Mouse (Mus musculus): ENCODE measurements around the gene 4933402D24Rik. TPM values are rescaled to one million over a fixed set of nuclear protein-coding genes. Genes with fewer than 3 reads are reported as not detected.
A peak's percentile ranks its signal among the peaks of the same experiment; 100 is the strongest.

Gene 4933402D24Rik
- polyA plus RNA-seq (2016; fragmentation: Nextera tagmentation; extraction: Ambion mirVana) = 0.12 and 0.27 TPM in 2 replicates

DNA sequence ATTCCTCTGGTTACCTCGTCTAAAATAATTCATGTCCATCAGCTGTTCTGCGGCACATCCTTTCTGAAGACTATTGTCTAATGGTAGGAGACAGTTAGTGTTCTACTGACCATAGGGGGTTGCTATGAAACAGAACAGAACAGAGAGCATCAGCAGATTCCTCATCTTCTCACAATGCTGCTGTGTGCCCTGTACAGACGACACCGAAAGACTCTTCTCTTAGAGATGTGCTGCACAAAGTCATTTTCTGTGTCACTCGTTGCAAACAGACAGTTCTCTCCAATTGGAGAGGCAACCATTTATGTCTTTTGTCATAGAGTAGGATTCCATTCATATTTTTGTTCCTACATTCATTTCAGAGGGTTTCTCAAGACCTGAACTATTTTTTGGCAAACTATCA is at the start of gene 4933402D24Rik:
4933402D24Rik (minus strand) TSS at position 101 of the 400 bp plus-strand sequence.
- Histone ChIP-seq H3K27ac (replicated peaks) (no peak within 1 kb of the TSS), H3K4me3 (no peak within 1 kb of the TSS)

DNA sequence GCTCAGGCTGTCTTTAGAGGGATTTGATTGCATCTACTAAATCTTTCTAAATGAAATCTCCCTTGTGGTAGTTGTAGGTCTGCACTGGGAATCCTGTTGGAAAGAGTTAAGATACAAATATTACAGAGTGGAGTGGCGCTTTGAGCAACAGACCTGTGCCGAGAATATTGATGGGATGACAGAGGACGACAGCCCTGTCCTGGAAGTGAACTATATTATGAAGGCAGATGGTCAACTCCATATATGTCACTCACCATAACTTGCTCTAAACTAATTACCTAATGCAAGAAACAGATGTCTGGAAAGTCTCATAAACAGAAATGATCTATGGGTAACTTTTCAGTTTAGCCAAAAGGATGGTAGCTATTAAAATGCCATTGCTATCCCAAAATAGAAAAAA is 39.5 kb upstream of the 4933402D24Rik start:
- no peak for DNase-seq (ENCODE audit: low spot score)
- no peak overlapping the region for H3K4me3 ChIP-seq
- 88% methylated on average over 3 of the region's 3 CpGs for WGBS
- H3K4me1 ChIP-seq = no peaks in the 10 kb centered on the region
- no peaks in the 10 kb centered on the region for H3K36me3 ChIP-seq
- no peak overlapping the region for H3K27ac ChIP-seq (replicated peaks)
- H3K27me3 ChIP-seq (ENCODE audit: low read depth, poor library complexity, severe bottlenecking) = no peaks in the 10 kb centered on the region
- H3K9me3 ChIP-seq (replicated peaks) = no peaks in the 10 kb centered on the region

More for the DNA sequence above, at the start of gene 4933402D24Rik:
- no peak for DNase-seq (ENCODE audit: low spot score)
- WGBS = 88% methylated on average over 5 of the region's 5 CpGs
- no peaks in the 10 kb centered on the region for H3K36me3 ChIP-seq
- H3K4me1 ChIP-seq = peaks cover 29% of the 10 kb centered on the region
- H3K9me3 ChIP-seq (replicated peaks) = no peaks in the 10 kb centered on the region; the same call in 1 of the 2 replicates
- no peaks in the 10 kb centered on the region for H3K27me3 ChIP-seq (ENCODE audit: low read depth, poor library complexity, severe bottlenecking)

- Histone ChIP-seq H3K27ac (replicated peaks) (no peak overlapping the region), H3K36me3 (no peaks in the 10 kb centered on the region), H3K9me3 (replicated peaks) (no peaks in the 10 kb centered on the region), H3K27me3 (ENCODE audit: low read depth, poor library complexity, severe bottlenecking) (no peaks in the 10 kb centered on the region), H3K4me1 (no peaks in the 10 kb centered on the region), H3K4me3 (no peak overlapping the region)
- DNase-seq (ENCODE audit: low spot score) = no peak
Measured at GRCm38 (mm10) chr1:63805095-63805494, 36.0 kb upstream of the 4933402D24Rik start.

- Histone ChIP-seq H3K27me3 (ENCODE audit: low read depth, poor library complexity, severe bottlenecking) (no peaks in the 10 kb centered on the region), H3K9me3 (replicated peaks) (no peaks in the 10 kb centered on the region), H3K36me3 (no peaks in the 10 kb centered on the region), H3K4me1 (no peaks in the 10 kb centered on the region), H3K27ac (replicated peaks) (no peak overlapping the region), H3K4me3 (no peak overlapping the region)
- DNase-seq (ENCODE audit: low spot score) = no peak
Measured at GRCm38 (mm10) chr1:63794326-63794725, 25.3 kb upstream of the 4933402D24Rik start.

DNA sequence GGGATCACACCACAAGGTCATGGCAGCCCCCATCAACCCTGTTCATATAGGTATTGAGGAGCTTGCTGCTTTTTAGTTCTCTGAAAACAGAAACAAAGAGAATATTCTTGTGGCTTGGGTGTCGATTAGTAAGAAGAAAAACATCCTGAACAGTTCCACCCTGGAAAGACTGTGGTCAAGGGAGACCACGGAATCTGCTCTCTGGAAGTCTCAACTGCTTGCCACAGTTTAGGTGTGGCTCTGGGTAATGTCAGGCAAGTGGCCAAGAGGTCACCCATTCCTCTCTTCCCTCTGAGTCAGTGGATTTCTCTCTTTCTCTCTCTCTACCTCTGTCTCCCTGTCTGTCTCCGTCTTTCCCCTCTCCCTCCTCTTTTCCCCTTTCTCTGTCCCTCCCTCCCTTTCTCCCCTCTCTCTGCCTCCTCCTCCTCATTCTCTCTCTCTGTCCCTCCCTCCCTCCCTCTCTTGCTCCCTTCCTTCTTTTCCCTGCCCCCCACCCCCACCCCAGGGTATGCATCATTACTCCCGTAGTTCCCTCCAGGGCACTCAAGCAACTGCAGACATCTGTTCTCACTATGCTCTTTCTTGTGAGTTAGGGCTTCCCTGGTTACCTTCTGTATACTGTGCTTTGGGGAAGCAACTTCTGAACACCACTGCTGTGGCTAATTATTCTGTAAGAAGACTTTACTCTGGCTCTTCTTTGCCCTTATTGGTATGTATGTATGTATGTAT is 8.0 kb upstream of the 4933402D24Rik start:
- H3K4me1 ChIP-seq = no peaks in the 10 kb centered on the region
- no peaks in the 10 kb centered on the region for H3K9me3 ChIP-seq (replicated peaks)
- no peak overlapping the region for H3K4me3 ChIP-seq
- no peak overlapping the region for H3K27ac ChIP-seq (replicated peaks)
- no peaks in the 10 kb centered on the region for H3K36me3 ChIP-seq
- DNase-seq (ENCODE audit: low spot score) = no peak
- no peaks in the 10 kb centered on the region for H3K27me3 ChIP-seq (ENCODE audit: low read depth, poor library complexity, severe bottlenecking)
- WGBS = 70% methylated on average over 4 of the region's 4 CpGs

DNA sequence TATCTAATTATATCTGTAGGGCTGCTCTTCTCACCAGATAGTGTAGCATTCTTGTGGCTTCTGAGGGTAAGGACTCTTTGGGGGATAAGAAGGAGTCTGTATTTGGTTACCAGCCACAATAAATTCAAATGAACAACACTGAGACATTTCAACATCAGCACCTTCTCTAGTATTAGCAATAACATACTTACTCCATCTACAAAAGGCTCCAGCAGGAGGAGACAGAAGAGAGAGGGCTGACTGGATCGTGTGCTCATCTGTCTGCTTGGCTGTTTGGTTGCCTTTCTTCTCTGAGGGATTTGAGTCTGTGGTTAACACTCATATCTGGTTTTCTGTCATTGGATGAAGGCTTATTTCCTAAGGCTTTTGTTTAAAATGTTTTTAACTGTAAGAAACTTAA is 7.3 kb upstream of the 4933402D24Rik start:
- no peak for DNase-seq (ENCODE audit: low spot score)
- Histone ChIP-seq H3K9me3 (replicated peaks) (no peaks in the 10 kb centered on the region; the same call in 1 of the 2 replicates), H3K27me3 (ENCODE audit: low read depth, poor library complexity, severe bottlenecking) (no peaks in the 10 kb centered on the region), H3K4me3 (no peak overlapping the region), H3K27ac (replicated peaks) (no peak overlapping the region), H3K4me1 (no peaks in the 10 kb centered on the region), H3K36me3 (no peaks in the 10 kb centered on the region)
- WGBS = 61% methylated on average over 1 of the region's 1 CpGs

- H3K27ac ChIP-seq (replicated peaks) = no peak overlapping the region
- H3K36me3 ChIP-seq = no peaks in the 10 kb centered on the region
- no peaks in the 10 kb centered on the region for H3K27me3 ChIP-seq (ENCODE audit: low read depth, poor library complexity, severe bottlenecking)
- H3K4me1 ChIP-seq = peaks cover 20% of the 10 kb centered on the region
- no peak for DNase-seq (ENCODE audit: low spot score)
- H3K4me3 ChIP-seq = no peak overlapping the region
- H3K9me3 ChIP-seq (replicated peaks) = no peaks in the 10 kb centered on the region; the same call in 1 of the 2 replicates
- 92% methylated on average over 7 of the region's 7 CpGs for WGBS
Measured at GRCm38 (mm10) chr1:63770309-63770708, 1.2 kb upstream of the 4933402D24Rik start.

GRCm38 (mm10) chr1:63768112-63768511 is 955 bp downstream of the 4933402D24Rik start:
- H3K27me3 ChIP-seq (ENCODE audit: low read depth, poor library complexity, severe bottlenecking) = no peaks in the 10 kb centered on the region
- H3K9me3 ChIP-seq (replicated peaks) = no peaks in the 10 kb centered on the region; the same call in 1 of the 2 replicates
- 73% methylated on average over 8 of the region's 8 CpGs for WGBS
- no peak overlapping the region for H3K27ac ChIP-seq (replicated peaks)
- no peaks in the 10 kb centered on the region for H3K36me3 ChIP-seq
- no peak overlapping the region for H3K4me3 ChIP-seq
- peaks cover 39% of the 10 kb centered on the region for H3K4me1 ChIP-seq
- DNase-seq (ENCODE audit: low spot score) = no peak

DNA sequence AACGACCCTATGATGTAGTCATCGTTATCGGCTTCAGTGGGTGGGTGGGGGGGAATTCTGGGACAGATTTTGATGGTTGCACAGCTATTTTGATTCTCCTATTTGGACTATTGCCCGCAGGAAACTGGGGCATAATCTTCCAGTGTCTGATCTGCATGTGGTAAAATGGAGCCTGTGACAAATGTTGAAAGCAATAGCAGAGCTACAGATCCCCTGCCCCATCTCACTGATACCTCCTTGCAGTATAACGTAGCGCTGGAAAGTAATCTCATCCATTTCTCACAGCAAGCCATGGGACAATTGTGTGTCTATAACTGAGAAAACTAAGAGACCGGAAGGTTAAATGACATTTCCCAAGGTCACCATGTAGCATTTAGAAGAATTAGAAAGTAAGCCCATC is 4.7 kb downstream of the 4933402D24Rik start:
- 86% methylated on average over 7 of the region's 7 CpGs for WGBS
- no peak for DNase-seq (ENCODE audit: low spot score)
- H3K27ac ChIP-seq (replicated peaks) = peak overlapping the region; percentile 80
- H3K4me3 ChIP-seq = no peak overlapping the region
- no peaks in the 10 kb centered on the region for H3K36me3 ChIP-seq
- no peaks in the 10 kb centered on the region for H3K9me3 ChIP-seq (replicated peaks)
- no peaks in the 10 kb centered on the region for H3K27me3 ChIP-seq (ENCODE audit: low read depth, poor library complexity, severe bottlenecking)
- peaks cover 46% of the 10 kb centered on the region for H3K4me1 ChIP-seq

DNA sequence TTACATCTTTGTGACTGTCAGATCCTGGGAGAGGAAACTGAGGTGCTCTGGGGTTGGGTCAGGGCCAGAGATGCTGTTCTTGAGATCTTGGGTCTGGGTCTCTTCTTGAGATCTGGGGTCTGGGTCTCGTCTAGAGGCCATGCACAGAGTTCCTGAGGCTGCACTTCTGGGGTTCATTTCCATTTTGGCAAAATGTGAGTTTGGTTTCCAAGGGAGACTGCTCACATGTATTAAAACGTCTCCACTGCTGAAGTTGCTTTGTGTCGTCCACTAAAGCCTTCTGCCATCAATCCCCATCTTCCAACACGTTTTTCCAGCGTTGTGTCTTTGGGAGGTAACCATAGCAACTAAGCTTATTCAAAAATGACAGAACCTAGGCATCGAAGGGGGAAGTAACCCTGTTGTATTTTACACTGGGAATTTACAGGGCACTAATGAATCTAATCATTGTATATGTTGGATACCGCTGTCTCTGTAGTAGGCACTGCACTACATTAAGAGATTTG is 5.1 kb downstream of the 4933402D24Rik start:
- Histone ChIP-seq H3K27me3 (ENCODE audit: low read depth, poor library complexity, severe bottlenecking) (no peaks in the 10 kb centered on the region), H3K4me1 (peaks cover 44% of the 10 kb centered on the region), H3K36me3 (no peaks in the 10 kb centered on the region), H3K27ac (replicated peaks) (peak overlapping the region; percentile 80), H3K4me3 (no peak overlapping the region), H3K9me3 (replicated peaks) (no peaks in the 10 kb centered on the region)
- peak; percentile 27 for DNase-seq (ENCODE audit: low spot score)
- 30% methylated on average over 7 of the region's 7 CpGs for WGBS

DNA sequence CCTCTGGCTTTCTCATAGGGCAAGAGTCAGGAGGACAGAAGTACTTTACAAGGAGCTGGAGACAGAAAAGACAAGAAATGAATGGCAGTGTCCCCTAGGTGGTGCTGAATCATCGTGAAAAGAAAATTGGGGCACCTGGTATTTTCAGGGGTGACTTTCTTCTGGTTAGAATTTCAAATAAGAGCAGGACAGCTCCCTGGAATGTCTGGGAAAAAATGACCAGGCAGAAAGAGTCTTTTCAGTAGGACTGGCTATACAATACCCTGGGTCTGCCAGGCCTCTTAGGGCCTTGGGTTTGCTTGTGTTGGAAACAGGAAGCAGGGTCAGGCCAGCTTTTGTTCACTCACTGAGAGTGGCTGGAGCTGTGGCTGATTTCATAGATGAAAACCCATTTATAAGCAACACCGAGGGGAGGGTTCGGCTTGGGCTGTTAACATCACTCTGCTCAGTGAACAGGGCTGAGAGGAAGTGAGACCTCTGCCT is 5.8 kb downstream of the 4933402D24Rik start:
- H3K27me3 ChIP-seq (ENCODE audit: low read depth, poor library complexity, severe bottlenecking) = no peaks in the 10 kb centered on the region
- H3K36me3 ChIP-seq = no peaks in the 10 kb centered on the region
- peak; percentile 50 for DNase-seq (ENCODE audit: low spot score)
- H3K4me1 ChIP-seq = peaks cover 42% of the 10 kb centered on the region
- WGBS = 33% methylated on average over 3 of the region's 3 CpGs
- no peak overlapping the region for H3K4me3 ChIP-seq
- no peaks in the 10 kb centered on the region for H3K9me3 ChIP-seq (replicated peaks)
- H3K27ac ChIP-seq (replicated peaks) = peak overlapping the region; percentile 80

DNA sequence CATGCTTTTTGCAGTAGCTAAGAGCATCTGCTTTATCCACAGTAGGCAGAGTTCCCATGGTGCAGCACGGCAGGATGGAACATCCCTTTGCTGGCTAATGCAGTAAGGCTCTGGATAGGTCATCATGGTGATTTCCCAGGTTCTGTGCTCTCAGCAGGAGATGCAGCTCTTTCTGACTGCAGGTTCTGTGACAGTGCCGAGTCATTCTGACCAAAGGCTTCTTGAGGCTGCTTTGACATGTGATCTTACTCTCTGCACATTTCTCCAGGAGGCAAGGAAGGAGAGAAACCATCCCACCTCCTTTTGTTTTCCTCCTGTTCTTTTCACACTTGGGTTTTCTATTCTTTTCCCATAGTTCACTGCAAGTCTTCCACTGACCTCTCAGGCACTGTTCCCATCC is 13.1 kb downstream of the 4933402D24Rik start:
- Histone ChIP-seq H3K4me3 (no peak overlapping the region), H3K4me1 (peaks cover 7% of the 10 kb centered on the region; the same call in 1 of the 2 replicates), H3K27ac (replicated peaks) (no peak overlapping the region), H3K27me3 (ENCODE audit: low read depth, poor library complexity, severe bottlenecking) (no peaks in the 10 kb centered on the region), H3K9me3 (replicated peaks) (no peaks in the 10 kb centered on the region), H3K36me3 (peaks cover 20% of the 10 kb centered on the region)
- 67% methylated on average over 2 of the region's 2 CpGs for WGBS
- no peak for DNase-seq (ENCODE audit: low spot score)

- peak; percentile 83 for DNase-seq (ENCODE audit: low spot score)
- Histone ChIP-seq H3K36me3 (no peaks in the 10 kb centered on the region), H3K27me3 (ENCODE audit: low read depth, poor library complexity, severe bottlenecking) (no peaks in the 10 kb centered on the region), H3K27ac (replicated peaks) (peak within 1 kb of the TSS; percentile 73), H3K4me1 (peaks cover 24% of the 10 kb centered on the region), H3K9me3 (replicated peaks) (no peaks in the 10 kb centered on the region), H3K4me3 (peak within 1 kb of the TSS; percentile 62)
- WGBS = under 1% methylated on average over 31 of the region's 31 CpGs
Measured at GRCm38 (mm10) chr1:63730240-63730771, 38.8 kb downstream of the 4933402D24Rik start, which contains the start of the genes Mdh1b and Fastkd2. Gene Mdh1b, minus strand, starts transcription at chr1:63730318. Gene Fastkd2, plus strand, starts transcription at chr1:63730614.

Measured in midbrain, embryonic 10.5 days (tissue).